Mouse (Mus musculus): ENCODE data around the gene Khnyn.

- TF ChIP-seq CTCF (IDR thresholded peaks at IDR 0.05; ENCODE audit: borderline replicate concordance, control insufficient read depth, extremely low read depth, insufficient read depth, low read length, poor library complexity) (no peak), POLR2A (IDR thresholded peaks at IDR 0.05; ENCODE audit: control insufficient read depth, extremely low read depth, insufficient read depth, low read length, poor library complexity) (no peak)
Observed at GRCm38 (mm10) chr14:55869538-55869937, 15.2 kb upstream of the Khnyn start.
